Mouse (Mus musculus) kidney, adult 9 months (tissue): ENCODE results near the gene Prr3.
"Not testable (repeated sequence)": the region's sequence is repeated elsewhere in the genome, so short reads cannot be mapped to it uniquely, and the experiment has no call there.

Experiments used
- DNase-seq: peaks from one replicate; pipeline ENCODE4 v3.0.0; 2022

Gene Prr3

GRCm38 (mm10) chr17:35979401-35980362, at the start of gene Prr3, which contains the start of gene Gnl1:
Gene Prr3, minus strand, starts transcription at chr17:35980236.
Gene Gnl1, plus strand, starts transcription at chr17:35979851.
- peak; percentile 96 for DNase-seq

GRCm38 (mm10) chr17:36028879-36029619, 49.0 kb upstream of the Prr3 start:
- no peak for DNase-seq

- no peak for DNase-seq
Measured at GRCm38 (mm10) chr17:36027663-36028062, 47.6 kb upstream of the Prr3 start.

- no peak for DNase-seq
Measured at GRCm38 (mm10) chr17:36025901-36026300, 45.9 kb upstream of the Prr3 start.

GRCm38 (mm10) chr17:36025197-36025596, 45.2 kb upstream of the Prr3 start:
- DNase-seq: no peak

GRCm38 (mm10) chr17:36023710-36024654, 43.9 kb upstream of the Prr3 start:
- DNase-seq: no peak

- DNase-seq: no peak
Measured at GRCm38 (mm10) chr17:36022922-36023321, 42.9 kb upstream of the Prr3 start.

- DNase-seq: no peak
Measured at GRCm38 (mm10) chr17:36022098-36022497, 42.1 kb upstream of the Prr3 start.

GRCm38 (mm10) chr17:36021309-36021708, 41.3 kb upstream of the Prr3 start:
- no peak for DNase-seq

- DNase-seq: peak; percentile 90
Measured at GRCm38 (mm10) chr17:36020191-36021073, 40.4 kb upstream of the Prr3 start, which contains the start of gene H2-T24. Gene H2-T24, minus strand, starts transcription at chr17:36020560.

- DNase-seq: no peak
Measured at GRCm38 (mm10) chr17:36019519-36019918, 39.5 kb upstream of the Prr3 start.

- DNase-seq: peak; percentile 52
Measured at GRCm38 (mm10) chr17:36018979-36019378, 38.9 kb upstream of the Prr3 start.

GRCm38 (mm10) chr17:36017046-36017445, 37.0 kb upstream of the Prr3 start:
- no peak for DNase-seq

GRCm38 (mm10) chr17:36014977-36015376, 34.9 kb upstream of the Prr3 start:
- no peak for DNase-seq

- not testable (repeated sequence) for DNase-seq
Measured at GRCm38 (mm10) chr17:36004409-36004808, 24.4 kb upstream of the Prr3 start.

- DNase-seq: no peak
Measured at GRCm38 (mm10) chr17:36003331-36003730, 23.3 kb upstream of the Prr3 start.

- no peak for DNase-seq
Measured at GRCm38 (mm10) chr17:36001966-36002365, 21.9 kb upstream of the Prr3 start.

GRCm38 (mm10) chr17:36001121-36001897, 21.3 kb upstream of the Prr3 start:
- DNase-seq: no peak

GRCm38 (mm10) chr17:36000349-36000748, 20.3 kb upstream of the Prr3 start:
- no peak for DNase-seq

- no peak for DNase-seq
Measured at GRCm38 (mm10) chr17:35999356-35999755, 19.3 kb upstream of the Prr3 start.
